Mouse (Mus musculus): ENCODE results near the gene Pde8a. TPM values are rescaled to one million over a fixed set of nuclear protein-coding genes. Genes with fewer than 3 reads are reported as not detected.

Gene Pde8a
- polyA plus RNA-seq, 1 experiment from 2014 or later = 2.8 TPM

DNA sequence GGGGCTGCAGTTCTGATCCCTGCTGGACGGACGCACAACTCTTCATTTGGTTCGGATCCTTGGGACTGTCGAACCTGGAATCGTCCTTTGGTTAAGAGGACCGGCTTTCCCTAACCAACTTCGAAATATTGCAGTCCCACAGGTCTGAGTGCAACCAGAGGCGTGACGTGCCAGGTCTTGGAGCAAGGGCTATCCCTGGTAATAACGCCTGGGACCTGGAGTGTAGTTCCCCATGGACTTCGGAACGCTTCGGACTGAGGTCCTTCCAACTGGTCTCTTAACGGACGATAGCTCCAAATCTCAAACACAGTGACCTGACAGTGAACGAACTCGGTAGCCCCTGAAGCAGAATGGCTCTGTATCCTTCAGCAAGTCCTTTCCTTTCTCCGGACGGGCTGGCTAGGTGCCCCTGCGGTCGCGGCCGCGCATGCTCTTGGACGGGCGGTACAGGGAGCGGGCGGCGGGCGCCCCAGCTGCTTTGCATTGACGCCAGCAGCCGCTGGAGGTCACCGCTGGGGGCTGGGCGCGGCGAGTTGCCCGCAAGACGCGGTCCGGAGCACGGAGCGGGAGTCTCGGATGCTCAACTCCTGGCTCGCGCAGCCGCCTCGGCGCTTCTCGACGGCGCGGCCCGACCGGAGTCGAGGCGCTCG, 574 bp upstream of the Pde8a start:
- Histone ChIP-seq H3K4me2 (peak overlapping the region; percentile 63), H3K36me3 (replicated peaks) (no peaks in the 10 kb centered on the region), H3K4me3 (replicated peaks) (peak overlapping the region; percentile 47), H3K9me3 (no peaks in the 10 kb centered on the region), H3K27ac (peak overlapping the region; percentile 37), H3K4me1 (peaks cover 22% of the 10 kb centered on the region), H3K27me3 (peaks cover 79% of the 10 kb centered on the region), H3K9ac (peak overlapping the region; percentile 42; the same call in 1 of the 2 replicates)
- WGBS = under 1% methylated on average over 53 of the region's 57 CpGs
- peak; percentile 89 for ATAC-seq (ENCODE audit: low FRiP score)

DNA sequence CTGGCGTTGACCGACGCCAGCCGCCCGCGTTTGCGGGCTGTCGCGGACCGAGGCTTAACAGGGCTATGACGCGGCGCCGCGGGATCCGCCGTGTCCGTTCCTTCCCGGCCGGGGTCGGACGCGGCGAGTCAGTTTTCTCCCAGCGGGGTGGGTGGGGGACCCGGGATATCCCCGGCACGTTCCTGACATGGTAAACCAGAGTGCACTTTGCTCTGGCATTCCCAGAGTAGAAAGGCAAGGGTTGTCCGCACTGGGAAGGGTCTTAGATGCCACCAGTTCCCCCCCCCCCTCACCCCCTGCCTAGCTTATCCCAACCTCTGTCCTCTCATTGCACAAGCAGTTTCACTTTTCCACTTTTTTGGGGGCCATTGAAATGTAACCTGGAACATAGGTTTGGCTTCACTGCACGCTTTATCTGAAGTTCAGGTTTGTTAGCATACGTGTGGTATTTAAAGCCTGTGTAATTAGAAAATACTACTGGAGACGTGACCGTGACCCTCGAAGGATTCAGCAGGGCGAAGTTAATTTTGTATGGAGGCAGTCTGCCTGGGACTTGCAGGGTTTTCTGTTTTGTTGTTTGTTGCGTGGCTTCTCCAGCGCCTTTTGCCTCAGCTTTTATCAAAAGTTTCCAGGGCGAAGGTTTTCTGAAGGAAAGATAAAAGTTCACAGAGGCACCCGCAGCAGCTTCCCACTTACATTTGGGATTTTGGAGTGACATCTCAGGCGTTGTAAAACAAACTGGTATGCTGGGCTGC, 934 bp downstream of the Pde8a start:
- Histone ChIP-seq H3K9ac (no peak overlapping the region), H3K9me3 (no peaks in the 10 kb centered on the region), H3K4me3 (replicated peaks) (peak overlapping the region; percentile 47), H3K36me3 (replicated peaks) (no peaks in the 10 kb centered on the region), H3K27me3 (peaks cover 76% of the 10 kb centered on the region), H3K4me1 (peaks cover 22% of the 10 kb centered on the region), H3K27ac (no peak overlapping the region), H3K4me2 (peak overlapping the region; percentile 63)
- ATAC-seq (ENCODE audit: low FRiP score) = no peak
- WGBS = 3% methylated on average over 40 of the region's 40 CpGs

DNA sequence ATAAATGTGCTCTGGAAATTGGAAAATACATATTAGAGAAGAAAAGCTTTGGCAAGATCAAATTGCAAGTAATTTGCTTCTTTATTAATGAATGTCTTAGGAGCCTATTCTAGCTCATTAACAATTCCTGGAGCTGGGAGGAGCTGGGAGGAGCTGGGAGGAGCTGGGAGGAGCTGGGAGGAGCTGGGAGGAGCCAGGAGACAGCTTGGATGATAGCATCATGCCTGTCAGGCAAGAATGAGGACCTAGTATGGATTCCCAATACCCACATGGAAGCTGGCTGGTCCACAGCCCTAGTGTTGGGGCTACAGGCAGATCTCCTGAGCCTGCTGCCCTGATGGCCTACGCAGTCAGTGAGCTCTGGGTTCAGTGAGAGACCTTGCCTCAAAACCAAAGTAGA, 2.6 kb downstream of the Pde8a start:
- Histone ChIP-seq H3K4me3 (replicated peaks) (no peak overlapping the region), H3K4me2 (no peak overlapping the region), H3K36me3 (replicated peaks) (no peaks in the 10 kb centered on the region), H3K27me3 (peaks cover 65% of the 10 kb centered on the region), H3K4me1 (peaks cover 22% of the 10 kb centered on the region), H3K9ac (no peak overlapping the region), H3K9me3 (no peaks in the 10 kb centered on the region), H3K27ac (no peak overlapping the region)
- WGBS = 81% methylated on average over 1 of the region's 1 CpGs
- no peak for ATAC-seq (ENCODE audit: low FRiP score)

DNA sequence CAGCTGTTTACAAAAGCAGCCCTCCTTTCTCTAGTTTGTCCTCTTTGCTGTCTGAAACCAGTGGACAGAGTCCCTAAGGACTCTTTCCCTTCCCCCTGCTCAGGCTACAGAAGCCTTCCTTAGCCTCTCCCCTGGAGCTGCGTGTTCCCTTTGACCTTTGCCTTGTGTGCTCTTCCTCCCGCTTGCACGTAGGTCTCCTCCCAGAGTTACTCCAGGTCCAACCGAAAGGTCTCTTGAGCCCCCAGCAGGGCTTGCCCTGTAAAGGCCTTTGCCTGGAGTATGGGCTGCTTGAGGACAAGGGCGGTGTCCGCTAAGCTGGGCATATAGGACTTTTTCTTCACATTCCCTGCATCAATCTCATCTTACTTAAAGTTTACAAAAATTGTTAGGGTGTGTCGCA, 5.9 kb downstream of the Pde8a start:
- Histone ChIP-seq H3K4me1 (no peaks in the 10 kb centered on the region), H3K9ac (no peak overlapping the region), H3K27me3 (peaks cover 31% of the 10 kb centered on the region), H3K36me3 (replicated peaks) (no peaks in the 10 kb centered on the region), H3K9me3 (no peaks in the 10 kb centered on the region), H3K4me2 (no peak overlapping the region), H3K27ac (no peak overlapping the region), H3K4me3 (replicated peaks) (no peak overlapping the region)
- no peak for ATAC-seq (ENCODE audit: low FRiP score)
- WGBS = 64% methylated on average over 7 of the region's 7 CpGs

DNA sequence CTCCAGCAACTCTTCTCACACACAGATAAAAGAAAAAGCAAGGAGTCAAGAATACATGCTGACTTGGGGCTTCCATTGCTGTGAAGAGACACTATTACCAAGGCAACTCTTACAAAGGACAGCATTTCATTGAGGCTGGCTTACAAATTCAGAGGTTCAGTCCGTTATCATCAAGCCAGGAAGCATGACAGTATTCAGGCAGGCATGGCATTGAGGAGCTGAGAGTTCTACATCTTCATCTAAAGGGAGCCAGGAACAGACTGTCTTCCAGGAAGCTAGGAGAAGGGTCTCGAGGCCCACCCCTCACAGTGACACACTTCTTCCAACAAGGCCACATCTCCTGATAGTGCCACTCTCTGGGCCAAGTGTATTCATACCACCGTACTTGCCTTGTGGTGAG, 7.0 kb downstream of the Pde8a start:
- no peaks in the 10 kb centered on the region for H3K4me1 ChIP-seq
- H3K9me3 ChIP-seq = no peaks in the 10 kb centered on the region
- no peaks in the 10 kb centered on the region for H3K36me3 ChIP-seq (replicated peaks)
- no peak for ATAC-seq (ENCODE audit: low FRiP score)
- no peak overlapping the region for H3K4me2 ChIP-seq
- peaks cover 21% of the 10 kb centered on the region for H3K27me3 ChIP-seq
- no peak overlapping the region for H3K4me3 ChIP-seq (replicated peaks)
- H3K27ac ChIP-seq = no peak overlapping the region
- 75% methylated on average over 3 of the region's 3 CpGs for WGBS
- no peak overlapping the region for H3K9ac ChIP-seq

DNA sequence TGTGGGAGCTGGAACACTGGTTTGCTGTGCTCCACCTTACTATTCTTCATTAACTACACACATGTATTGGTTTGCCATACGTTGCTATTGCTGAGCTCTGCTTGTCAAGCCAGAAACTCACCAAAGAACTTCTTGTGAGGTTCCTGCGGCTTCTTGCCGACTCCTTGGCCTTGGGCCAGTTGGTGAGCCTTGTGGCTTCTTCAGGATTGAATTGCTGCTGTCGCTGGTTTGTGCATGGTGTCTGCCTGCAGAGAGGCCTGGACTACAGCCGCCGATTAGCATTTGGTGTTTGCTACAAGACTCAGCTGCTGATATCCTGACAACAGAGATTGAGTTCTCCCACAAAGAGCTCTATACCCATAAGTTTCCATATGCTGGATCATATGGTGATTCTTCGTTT, 10.9 kb downstream of the Pde8a start:
- Histone ChIP-seq H3K4me3 (replicated peaks) (no peak overlapping the region), H3K9me3 (no peaks in the 10 kb centered on the region), H3K27ac (no peak overlapping the region), H3K36me3 (replicated peaks) (no peaks in the 10 kb centered on the region), H3K9ac (no peak overlapping the region), H3K4me2 (no peak overlapping the region), H3K27me3 (0 out of 2 replicates have a peak, but pooled peaks cover 3% of the 10 kb centered on the region), H3K4me1 (no peaks in the 10 kb centered on the region)
- ATAC-seq (ENCODE audit: low FRiP score) = no peak
- WGBS = 84% methylated on average over 7 of the region's 7 CpGs

DNA sequence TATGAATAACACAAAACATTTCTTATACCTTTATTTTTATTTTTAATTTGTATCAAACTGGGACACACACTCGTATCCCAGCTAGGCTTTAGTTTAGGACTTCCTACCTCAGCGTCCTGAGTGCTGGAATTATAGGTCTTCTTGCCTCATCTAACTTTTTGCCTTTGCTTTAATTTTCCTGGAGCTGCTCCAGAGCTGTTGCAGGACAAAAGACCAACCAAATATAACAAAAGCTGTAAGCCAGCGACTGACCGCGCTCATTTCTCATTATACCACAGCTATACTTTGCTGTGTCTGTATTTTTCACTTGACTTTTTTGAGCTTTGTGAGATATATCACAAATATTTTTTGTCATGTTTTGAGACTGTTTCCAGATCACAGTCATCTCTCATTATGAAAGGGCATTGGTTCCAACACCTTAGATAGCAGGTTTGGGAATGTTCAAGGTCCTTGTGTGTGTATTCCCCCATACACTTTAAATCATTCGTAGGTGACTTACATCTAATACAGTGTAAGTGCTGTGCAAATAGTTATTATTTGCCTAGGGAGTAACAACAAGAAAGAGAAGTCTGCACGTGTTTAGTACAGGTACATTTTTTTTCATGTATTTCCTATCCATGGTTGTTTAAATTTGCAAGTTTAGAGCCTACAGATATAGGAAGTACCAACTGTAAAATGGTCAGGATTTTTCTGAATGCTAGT, 16.8 kb downstream of the Pde8a start:
- WGBS = 90% methylated on average over 7 of the region's 7 CpGs
- no peak overlapping the region for H3K9ac ChIP-seq
- no peaks in the 10 kb centered on the region for H3K9me3 ChIP-seq
- no peaks in the 10 kb centered on the region for H3K36me3 ChIP-seq (replicated peaks)
- no peak for ATAC-seq (ENCODE audit: low FRiP score)
- H3K27ac ChIP-seq = no peak overlapping the region
- H3K4me3 ChIP-seq (replicated peaks) = no peak overlapping the region
- H3K4me1 ChIP-seq = no peaks in the 10 kb centered on the region
- H3K4me2 ChIP-seq = no peak overlapping the region
- no peaks in the 10 kb centered on the region for H3K27me3 ChIP-seq

DNA sequence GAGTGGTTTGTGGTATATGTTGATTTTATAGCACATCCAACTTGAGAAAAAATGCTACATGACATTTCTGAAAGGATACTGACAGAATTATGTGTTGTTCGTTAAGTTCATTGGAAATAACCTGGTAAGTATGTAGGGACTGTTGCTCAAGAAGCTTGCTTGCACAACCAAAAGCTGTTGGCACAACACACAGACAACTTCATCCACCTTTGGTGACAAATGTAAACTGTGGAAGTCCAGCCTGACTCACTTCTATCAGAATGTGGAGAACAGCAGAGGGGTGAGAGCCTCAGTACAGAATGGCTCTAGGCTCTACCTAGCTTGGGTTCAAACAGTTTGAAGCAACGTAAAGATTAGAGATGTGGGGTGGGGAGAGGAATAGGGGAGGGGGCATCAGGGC, 19.3 kb downstream of the Pde8a start:
- Histone ChIP-seq H3K4me3 (replicated peaks) (no peak overlapping the region), H3K9ac (no peak overlapping the region), H3K27me3 (no peaks in the 10 kb centered on the region), H3K4me1 (no peaks in the 10 kb centered on the region), H3K36me3 (replicated peaks) (no peaks in the 10 kb centered on the region), H3K27ac (no peak overlapping the region), H3K9me3 (no peaks in the 10 kb centered on the region), H3K4me2 (no peak overlapping the region)
- 76% methylated on average over 2 of the region's 2 CpGs for WGBS
- no peak for ATAC-seq (ENCODE audit: low FRiP score)

DNA sequence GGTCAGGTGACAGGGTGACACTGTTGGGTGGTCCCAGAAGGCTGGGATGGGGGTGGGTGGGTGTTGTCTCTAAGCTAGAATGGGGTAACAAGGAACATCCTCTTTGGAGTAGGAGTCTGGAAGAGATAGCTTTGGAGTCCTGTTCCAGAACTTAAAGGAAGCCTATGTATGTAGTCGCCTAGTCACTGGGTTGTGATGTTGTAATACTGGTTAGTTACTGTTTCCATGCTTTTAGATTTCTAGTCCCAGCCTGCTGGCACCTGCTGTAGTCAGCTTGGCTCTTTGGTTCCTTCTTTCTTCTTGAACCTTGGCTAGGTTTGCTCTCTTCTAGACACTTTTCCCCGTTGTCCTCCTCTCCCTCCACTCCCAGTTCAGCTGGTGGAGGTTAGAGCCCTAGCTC, 21.7 kb downstream of the Pde8a start:
- H3K9ac ChIP-seq = no peak overlapping the region
- H3K27me3 ChIP-seq = no peaks in the 10 kb centered on the region
- H3K4me1 ChIP-seq = no peaks in the 10 kb centered on the region
- H3K4me2 ChIP-seq = no peak overlapping the region
- no peaks in the 10 kb centered on the region for H3K9me3 ChIP-seq
- H3K27ac ChIP-seq = no peak overlapping the region
- H3K4me3 ChIP-seq (replicated peaks) = no peak overlapping the region
- H3K36me3 ChIP-seq (replicated peaks) = no peaks in the 10 kb centered on the region
- 79% methylated on average over 2 of the region's 2 CpGs for WGBS
- no peak for ATAC-seq (ENCODE audit: low FRiP score)

DNA sequence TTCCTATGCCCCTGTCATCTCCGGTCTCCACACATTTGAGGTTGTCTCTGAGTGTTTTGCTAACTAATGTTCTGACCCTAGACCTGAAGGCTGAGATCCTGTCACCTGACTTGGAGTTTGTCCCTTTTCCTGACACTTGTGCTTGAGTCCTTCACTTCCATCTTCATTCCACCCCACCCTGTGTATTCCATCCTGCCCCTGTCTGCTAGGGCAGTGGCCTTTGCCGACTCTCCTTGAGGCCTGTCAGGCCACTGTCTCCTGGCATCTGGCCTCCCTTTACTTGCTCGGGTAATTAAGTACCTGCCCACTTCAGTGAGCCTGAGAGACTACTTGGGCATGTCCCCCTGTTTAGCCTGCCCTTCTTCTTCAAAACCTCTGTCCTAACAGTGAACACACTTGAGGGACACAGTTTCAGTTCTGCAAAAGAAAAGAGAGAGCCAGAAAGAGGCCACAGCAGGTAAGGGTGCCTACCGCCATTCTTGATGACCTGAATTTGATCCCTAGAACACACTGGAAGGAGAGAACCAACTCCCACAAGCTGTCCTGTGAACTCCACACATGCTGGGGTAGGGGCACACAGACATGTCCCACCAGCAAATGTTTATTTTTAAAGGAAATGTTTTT, 22.3 kb downstream of the Pde8a start:
- WGBS = 78% methylated on average over 4 of the region's 4 CpGs
- Histone ChIP-seq H3K4me1 (no peaks in the 10 kb centered on the region), H3K27me3 (no peaks in the 10 kb centered on the region), H3K4me2 (no peak overlapping the region), H3K4me3 (replicated peaks) (no peak overlapping the region), H3K9ac (no peak overlapping the region), H3K36me3 (replicated peaks) (no peaks in the 10 kb centered on the region), H3K27ac (no peak overlapping the region), H3K9me3 (no peaks in the 10 kb centered on the region)
- no peak for ATAC-seq (ENCODE audit: low FRiP score)

DNA sequence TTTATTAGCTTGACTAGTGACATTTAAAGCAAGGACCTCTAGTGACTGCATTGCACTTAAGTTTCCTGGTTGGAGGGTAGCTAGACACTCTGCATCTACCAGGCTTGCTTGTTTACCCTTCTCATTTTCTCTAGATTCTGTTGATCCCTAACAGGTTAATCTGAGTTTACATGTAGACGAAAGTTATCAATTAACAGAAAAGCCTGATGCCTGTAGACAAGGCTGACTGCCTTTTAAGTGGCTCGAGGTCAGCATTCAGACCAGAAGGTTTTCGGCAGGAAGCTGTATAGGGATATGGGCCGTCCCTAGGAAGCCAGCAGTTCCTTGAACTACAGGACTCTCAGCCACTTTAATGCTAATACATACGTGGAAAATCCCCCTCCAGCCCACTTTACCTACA, 30.0 kb downstream of the Pde8a start:
- no peak overlapping the region for H3K4me2 ChIP-seq
- H3K27ac ChIP-seq = no peak overlapping the region
- H3K4me3 ChIP-seq (replicated peaks) = no peak overlapping the region
- ATAC-seq (ENCODE audit: low FRiP score) = no peak
- H3K9me3 ChIP-seq = no peaks in the 10 kb centered on the region
- H3K9ac ChIP-seq = no peak overlapping the region
- 71% methylated on average over 5 of the region's 5 CpGs for WGBS
- H3K27me3 ChIP-seq = no peaks in the 10 kb centered on the region
- no peaks in the 10 kb centered on the region for H3K36me3 ChIP-seq (replicated peaks)
- H3K4me1 ChIP-seq = no peaks in the 10 kb centered on the region

DNA sequence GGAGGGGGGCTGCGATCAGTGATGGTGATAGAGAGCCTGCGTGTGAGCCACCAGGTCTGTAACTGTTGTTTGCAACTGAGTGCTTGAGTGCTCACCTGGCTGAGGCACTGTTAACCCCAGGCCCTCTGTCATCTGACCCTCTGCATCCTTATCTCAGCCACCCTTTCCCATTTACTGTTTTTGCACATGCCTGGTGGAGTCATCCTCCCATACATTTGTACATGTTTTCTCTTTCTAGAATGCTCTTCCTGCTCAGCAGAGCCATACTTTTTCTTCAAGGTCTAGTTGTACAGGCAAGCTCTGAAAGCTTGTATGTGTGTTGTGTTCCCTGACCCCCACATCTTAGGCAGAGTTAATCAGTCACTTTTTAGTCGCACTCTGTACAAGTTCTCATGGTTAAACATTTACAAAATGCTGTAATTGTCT, 36.5 kb downstream of the Pde8a start:
- Histone ChIP-seq H3K4me2 (no peak overlapping the region), H3K4me3 (replicated peaks) (no peak overlapping the region), H3K9ac (no peak overlapping the region), H3K4me1 (no peaks in the 10 kb centered on the region), H3K9me3 (no peaks in the 10 kb centered on the region), H3K27me3 (no peaks in the 10 kb centered on the region), H3K36me3 (replicated peaks) (no peaks in the 10 kb centered on the region), H3K27ac (no peak overlapping the region)
- 91% methylated on average over 3 of the region's 3 CpGs for WGBS
- no peak for ATAC-seq (ENCODE audit: low FRiP score)
